Mouse (Mus musculus) midbrain, embryonic 13.5 days (tissue): ENCODE results near the gene Krt4. TPM values are rescaled to one million over a fixed set of nuclear protein-coding genes. Genes with fewer than 3 reads are reported as not detected.

Experiments used
- ATAC-seq: fragments of 200-750 bp; cut with Nextera tagmentation; 2 replicates; pipeline ENCODE4 v1.8.0; 2017; ENCODE audit warnings: mild to moderate bottlenecking, moderate TSS enrichment, moderate library complexity
- H3K27ac ChIP-seq: fragments of 300-500 bp; sonication (generic); 2 replicates; pipeline ENCODE4 v1.5.1; 2015; ENCODE audit warnings: inconsistent platforms, mild to moderate bottlenecking, moderate library complexity
- H3K27me3 ChIP-seq: fragments of 300-500 bp; sonication (generic); 2 replicates; pipeline ENCODE4 v1.6.1; 2015; ENCODE audit warnings: mild to moderate bottlenecking, inconsistent platforms
- H3K36me3 ChIP-seq: fragments of 300-500 bp; sonication (generic); 2 replicates; pipeline ENCODE4 v1.6.1; 2015; ENCODE audit warnings: mild to moderate bottlenecking, inconsistent platforms
- H3K4me1 ChIP-seq: fragments of 300-500 bp; sonication (generic); replicated peaks from 2 replicates; pipeline ENCODE4 v1.6.1; 2015; ENCODE audit warnings: inconsistent platforms
- H3K4me2 ChIP-seq: fragments of 300-500 bp; sonication (generic); replicated peaks from 2 replicates; pipeline ENCODE4 v1.6.1; 2015; ENCODE audit warnings: moderate library complexity, mild to moderate bottlenecking, inconsistent platforms
- H3K4me3 ChIP-seq: fragments of 300-500 bp; sonication (generic); replicated peaks from 2 replicates; pipeline ENCODE4 v1.5.1; 2015; ENCODE audit warnings: mild to moderate bottlenecking, inconsistent platforms
- H3K9ac ChIP-seq: fragments of 300-500 bp; sonication (generic); replicated peaks from 2 replicates; pipeline ENCODE4 v1.6.1; 2015; ENCODE audit warnings: mild to moderate bottlenecking, inconsistent platforms
- H3K9me3 ChIP-seq: fragments of 300-500 bp; sonication (generic); 2 replicates; pipeline ENCODE4 v1.6.1; 2016; ENCODE audit warnings: mild to moderate bottlenecking, inconsistent platforms
- WGBS: fragments of 180-500 bp; shearing (Covaris S2); methylation state at CpG from one replicate; pipeline ENCODE4 v1.1.7; 2015; 5-methylcytosine and 5-hydroxymethylcytosine counted together
- microRNA-seq: library from miRNA; unstranded; fragments of <30 nt; microRNA quantifications from one replicate; pipeline ENCODE4, GENCODE M21; 2016
- polyA plus RNA-seq: library from polyadenylated mRNA; unstranded; fragments of >200 nt; fragmentation: Nextera tagmentation; extraction: Ambion mirVana; gene quantifications from 2 replicates; pipeline ENCODE4 v1.2.1, GENCODE M21; 2015

Krt4 gene
- polyA plus RNA-seq, 1 experiment from 2014 or later = 0.26 TPM

GRCm38 (mm10) chr15:101878041-101878440, 46.5 kb downstream of the Krt4 start:
- WGBS = 65% methylated on average over 2 of the region's 2 CpGs
- no peak overlapping the region for H3K9ac ChIP-seq
- H3K27ac ChIP-seq = no peak overlapping the region
- H3K36me3 ChIP-seq = no peaks in the 10 kb centered on the region
- 0 out of 2 replicates have a peak, but pooled peaks cover 4% of the 10 kb centered on the region for H3K27me3 ChIP-seq
- H3K4me2 ChIP-seq = no peak overlapping the region
- no peak for ATAC-seq
- no peaks in the 10 kb centered on the region for H3K9me3 ChIP-seq
- H3K4me1 ChIP-seq = no peaks in the 10 kb centered on the region
- no peak overlapping the region for H3K4me3 ChIP-seq

GRCm38 (mm10) chr15:101874383-101874782, 50.2 kb downstream of the Krt4 start:
- 90% methylated on average over 1 of the region's 1 CpGs for WGBS
- Histone ChIP-seq H3K36me3 (no peaks in the 10 kb centered on the region), H3K9ac (no peak overlapping the region)

GRCm38 (mm10) chr15:101873231-101873630, 51.3 kb downstream of the Krt4 start:
- no peak overlapping the region for H3K4me2 ChIP-seq
- WGBS = 60% methylated on average over 4 of the region's 4 CpGs
- no peak for ATAC-seq

More at GRCm38 (mm10) chr15:101874383-101874782, 50.2 kb downstream of the Krt4 start:
- 0 out of 2 replicates have a peak, but pooled peaks cover 4% of the 10 kb centered on the region for H3K27me3 ChIP-seq
- H3K4me1 ChIP-seq = peaks cover 4% of the 10 kb centered on the region; the same call in 1 of the 2 replicates
- H3K4me3 ChIP-seq = no peak overlapping the region
- H3K27ac ChIP-seq = no peak overlapping the region
- H3K4me2 ChIP-seq = no peak overlapping the region
- no peak for ATAC-seq
- no peaks in the 10 kb centered on the region for H3K9me3 ChIP-seq

DNA sequence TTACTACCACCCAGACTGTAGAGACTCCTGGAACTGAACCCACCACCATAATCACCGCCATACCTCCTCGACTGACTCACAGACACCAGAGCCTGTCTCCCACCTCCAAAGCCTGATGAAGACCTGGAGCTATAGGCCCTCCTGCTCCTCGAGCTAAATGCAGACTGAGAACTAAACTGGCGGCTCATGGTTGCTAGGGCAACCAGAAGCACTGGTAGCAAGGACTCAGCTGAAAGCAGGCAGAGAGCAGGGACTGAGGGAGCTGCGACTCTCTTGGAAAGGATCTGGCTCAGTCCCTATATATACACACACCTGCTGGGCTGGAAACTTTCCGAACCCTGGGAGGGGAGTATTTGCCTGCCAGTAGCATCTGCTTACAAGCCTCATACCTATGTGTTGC, 55.1 kb downstream of the Krt4 start, which contains the start of gene Krt77:
Gene Krt77 (minus strand): TSS at position 275 of the 400 bp plus-strand sequence.
- 30% methylated on average over 6 of the region's 6 CpGs for WGBS
- H3K9ac ChIP-seq = no peak within 1 kb of the TSS
- no peak within 1 kb of the TSS for H3K4me2 ChIP-seq
- H3K27me3 ChIP-seq = no peaks in the 10 kb centered on the region
- no peak for ATAC-seq
- H3K4me1 ChIP-seq = peaks cover 6% of the 10 kb centered on the region; the same call in 1 of the 2 replicates
- no peaks in the 10 kb centered on the region for H3K36me3 ChIP-seq
- no peak within 1 kb of the TSS for H3K4me3 ChIP-seq
- 0 out of 2 replicates have a peak within 1 kb of the TSS, but pooled peaks have one; percentile 19 for H3K27ac ChIP-seq
- no peaks in the 10 kb centered on the region for H3K9me3 ChIP-seq

More at GRCm38 (mm10) chr15:101873231-101873630, 51.3 kb downstream of the Krt4 start:
- no peak overlapping the region for H3K27ac ChIP-seq
- H3K36me3 ChIP-seq = no peaks in the 10 kb centered on the region
- H3K9me3 ChIP-seq = no peaks in the 10 kb centered on the region
- H3K27me3 ChIP-seq = 0 out of 2 replicates have a peak, but pooled peaks cover 4% of the 10 kb centered on the region
- H3K4me1 ChIP-seq = peaks cover 6% of the 10 kb centered on the region; the same call in 1 of the 2 replicates
- no peak overlapping the region for H3K4me3 ChIP-seq
- no peak overlapping the region for H3K9ac ChIP-seq

Small RNA genes within 50 kb of the gene (microRNA-seq; reads per million reads assigned to microRNA genes)
- gene Gm44356 = not detected

Other genes starting within 250 kb of the Krt4 start
- gene Krt6b, start 244.4 kb downstream of the Krt4 start, polyA plus RNA-seq = not detected in 2 replicates
- gene Krt6a, start 230.4 kb downstream of the Krt4 start, polyA plus RNA-seq = not detected in 2 replicates
- 0.19 and 0.26 TPM in 2 replicates for gene Krt5, start 211.8 kb downstream of the Krt4 start, polyA plus RNA-seq
- not detected in 2 replicates for gene Krt71, start 181.6 kb downstream of the Krt4 start, polyA plus RNA-seq
- gene Krt72, start 138.3 kb downstream of the Krt4 start, polyA plus RNA-seq = not detected in 2 replicates
- gene Krt73, start 122.4 kb downstream of the Krt4 start, polyA plus RNA-seq = 0.50 and 1.0 TPM in 2 replicates
- gene Krt2, start 106.6 kb downstream of the Krt4 start, polyA plus RNA-seq = not detected in 2 replicates
- gene Krt1, start 73.9 kb downstream of the Krt4 start, polyA plus RNA-seq = 4.2 and 4.7 TPM in 2 replicates
- 0.15 TPM in 1 of 2 replicates, not detected in the other for gene Krt77, start 55.0 kb downstream of the Krt4 start, polyA plus RNA-seq
- gene Krt76, start 31.8 kb downstream of the Krt4 start, polyA plus RNA-seq = not detected in 2 replicates
- 0.15 TPM in 1 of 2 replicates, not detected in the other for gene Krt79, start 15.6 kb upstream of the Krt4 start, polyA plus RNA-seq
- gene Krt78, start 29.6 kb upstream of the Krt4 start, polyA plus RNA-seq = not detected in 2 replicates
- 1.1 and 1.6 TPM in 2 replicates for gene Krt8, start 79.7 kb upstream of the Krt4 start, polyA plus RNA-seq
- gene Krt18, start 103.4 kb upstream of the Krt4 start, polyA plus RNA-seq = 1.2 and 2.5 TPM in 2 replicates
- 89.9 and 91.2 TPM in 2 replicates for gene Eif4b, start 149.0 kb upstream of the Krt4 start, polyA plus RNA-seq
- gene Tns2, start 175.7 kb upstream of the Krt4 start, polyA plus RNA-seq = 6.1 and 6.9 TPM in 2 replicates
- 38.0 and 38.5 TPM in 2 replicates for gene Spryd3, start 211.5 kb upstream of the Krt4 start, polyA plus RNA-seq
- 0.72 and 0.81 TPM in 2 replicates for gene Igfbp6, start 219.6 kb upstream of the Krt4 start, polyA plus RNA-seq
- not detected in 2 replicates for gene Soat2, start 225.8 kb upstream of the Krt4 start, polyA plus RNA-seq